Mouse (Mus musculus) cerebellum, postnatal 4 days (tissue): ENCODE data around the gene Gabbr2.

Experiments used
- DNase-seq, 2 experiments: peaks; one replicate each; pipeline ENCODE4 v3.0.0; 2022; ENCODE audit warnings: low spot score in 2 of 2, mixed read lengths in 1 of 2

Gabbr2 gene

DNA sequence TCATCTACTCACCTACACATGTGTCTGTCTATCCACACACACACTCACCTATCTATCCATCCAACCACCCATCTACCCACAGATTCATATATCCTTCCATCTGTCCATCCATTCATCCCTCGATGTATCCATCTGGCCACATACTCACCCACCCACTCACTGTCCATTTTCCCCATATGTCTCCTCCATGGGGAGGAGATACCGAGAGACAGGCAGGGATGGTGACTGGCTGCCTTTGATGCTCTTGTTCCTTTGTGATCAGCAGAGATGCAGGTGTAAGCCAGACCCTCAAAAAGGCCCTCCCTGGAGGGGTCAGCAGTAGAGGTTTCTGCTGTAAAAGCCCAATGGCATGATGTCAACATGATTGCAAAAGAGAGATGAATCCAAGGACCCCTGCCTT is 221.0 kb downstream of the Gabbr2 start:
- no peak for DNase-seq

DNA sequence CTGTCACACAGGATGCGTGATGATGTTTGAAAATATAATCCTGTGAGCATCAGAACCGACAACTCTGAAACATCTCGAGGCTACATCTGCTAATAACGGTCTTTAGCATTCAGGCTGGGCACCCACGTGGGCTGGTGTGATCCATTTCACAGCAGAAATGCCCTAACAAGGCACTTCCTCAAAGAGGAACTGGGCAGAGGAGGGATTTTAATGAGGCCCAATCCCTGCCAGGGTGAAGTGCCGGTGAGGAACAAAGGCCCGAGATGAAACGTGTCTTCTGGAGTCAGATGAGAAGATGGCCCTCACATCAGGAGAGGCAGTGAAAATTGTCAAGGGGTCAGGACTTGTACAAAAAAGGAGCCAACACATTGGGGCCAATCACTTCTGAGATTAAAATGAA is 221.6 kb downstream of the Gabbr2 start:
- DNase-seq = no peak

DNA sequence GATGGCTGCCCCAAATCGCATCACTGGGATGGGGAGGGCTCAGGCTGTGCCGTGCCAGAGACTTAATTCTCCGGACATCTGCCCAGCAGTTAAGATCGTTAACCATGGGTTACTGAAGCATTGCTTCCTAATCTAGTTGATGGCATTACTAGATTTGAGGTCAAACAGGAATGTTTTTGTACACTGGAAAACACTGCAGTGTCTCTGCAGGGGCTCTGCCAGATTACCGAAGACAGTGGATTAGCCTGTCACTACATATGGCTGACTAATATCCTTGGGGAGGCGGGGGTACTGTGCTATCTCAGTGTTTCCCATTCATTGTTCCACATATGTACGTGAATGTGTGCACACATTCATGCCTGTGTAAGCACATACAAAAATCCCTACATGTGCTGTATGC is 225.3 kb downstream of the Gabbr2 start:
- DNase-seq = no peak

DNA sequence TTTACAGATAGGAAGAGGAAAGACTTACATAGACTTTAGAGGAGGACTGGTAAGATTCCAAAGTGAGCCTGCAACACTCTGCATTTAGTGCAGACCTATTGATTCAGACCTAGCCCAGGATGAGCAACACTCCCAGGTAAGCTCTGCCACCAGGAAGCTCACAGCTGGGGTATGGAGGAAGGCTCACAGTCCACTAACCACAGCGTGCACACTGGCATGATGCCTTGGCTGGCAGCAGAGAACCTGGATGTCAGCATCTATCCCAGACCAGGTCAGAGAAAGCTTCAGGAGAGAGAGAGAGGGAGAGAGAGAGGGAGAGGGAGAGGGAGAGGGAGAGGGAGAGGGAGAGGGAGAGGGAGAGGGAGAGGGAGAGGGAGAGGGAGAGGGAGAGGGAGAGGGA is 231.8 kb downstream of the Gabbr2 start:
- no peak for DNase-seq

DNA sequence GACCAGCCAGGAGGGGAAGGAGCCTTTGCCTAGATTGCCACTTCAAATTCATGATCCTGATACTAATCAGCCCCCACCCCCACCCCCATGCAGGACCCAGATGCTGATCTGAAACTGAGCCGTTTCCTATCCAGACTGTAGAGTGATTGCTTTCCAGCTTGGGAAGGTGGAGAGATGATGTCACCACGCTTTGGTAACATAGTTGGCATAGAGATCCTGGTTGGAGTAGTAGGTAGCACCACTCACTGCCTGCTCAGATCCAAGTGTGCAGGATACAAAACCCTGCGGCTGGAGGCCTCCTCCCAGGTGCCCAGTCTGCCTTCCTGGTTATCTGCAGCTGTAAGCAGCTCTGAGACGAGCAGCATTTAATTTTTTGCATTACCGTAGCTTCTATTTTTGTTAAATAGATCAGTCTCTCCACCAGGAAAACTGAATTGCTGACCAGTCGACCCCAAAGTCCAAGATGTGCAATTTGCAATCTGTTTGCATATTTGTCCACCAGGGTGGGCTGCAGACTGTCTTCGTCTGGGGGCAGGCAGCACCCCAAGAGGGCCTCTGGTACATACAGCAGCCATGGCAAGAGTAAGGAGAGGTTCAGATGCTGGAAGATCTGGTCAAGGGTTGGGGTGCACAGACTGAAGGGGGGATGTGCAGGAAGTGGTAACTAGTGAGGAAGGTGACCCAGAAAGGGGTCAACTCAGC is 233.2 kb downstream of the Gabbr2 start:
- DNase-seq = no peak

DNA sequence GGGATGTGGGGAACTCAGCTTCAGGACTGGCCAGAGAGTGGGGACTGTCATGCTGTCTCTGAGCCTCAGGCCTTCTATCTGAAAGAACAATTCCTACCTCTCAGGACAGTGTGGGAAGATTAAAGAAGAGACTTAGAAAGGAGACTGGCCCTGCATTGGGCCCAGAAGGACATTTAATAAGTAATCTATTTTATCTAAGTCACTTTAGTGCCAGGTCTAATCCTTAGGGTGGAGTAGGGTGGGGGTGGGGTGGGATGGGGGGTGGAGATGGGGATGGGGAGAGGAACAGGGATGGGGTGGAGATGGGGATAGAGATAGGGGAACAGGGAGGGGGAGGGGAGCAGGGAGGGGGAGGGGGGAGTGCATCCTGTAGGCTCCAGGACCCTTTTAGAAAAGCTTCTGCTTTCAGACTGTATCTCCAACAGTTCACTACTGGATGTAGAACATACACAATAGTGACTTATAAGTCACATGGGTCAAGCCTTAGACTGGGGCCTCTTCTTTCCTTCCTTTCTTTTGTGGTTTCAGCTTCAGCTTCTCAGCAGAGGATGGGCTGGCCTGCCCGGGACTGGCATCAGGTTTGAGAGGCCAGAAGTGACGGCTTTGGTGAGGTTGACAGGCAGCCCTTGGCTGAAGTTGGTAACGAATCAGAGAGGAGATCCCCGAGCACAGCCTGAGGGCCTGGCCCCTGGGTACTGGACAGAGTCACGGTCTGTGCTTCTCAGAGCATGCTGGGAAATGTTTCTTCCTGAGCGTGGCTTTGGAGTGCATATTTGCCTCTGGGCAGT is 237.1 kb downstream of the Gabbr2 start:
- no peak for DNase-seq

DNA sequence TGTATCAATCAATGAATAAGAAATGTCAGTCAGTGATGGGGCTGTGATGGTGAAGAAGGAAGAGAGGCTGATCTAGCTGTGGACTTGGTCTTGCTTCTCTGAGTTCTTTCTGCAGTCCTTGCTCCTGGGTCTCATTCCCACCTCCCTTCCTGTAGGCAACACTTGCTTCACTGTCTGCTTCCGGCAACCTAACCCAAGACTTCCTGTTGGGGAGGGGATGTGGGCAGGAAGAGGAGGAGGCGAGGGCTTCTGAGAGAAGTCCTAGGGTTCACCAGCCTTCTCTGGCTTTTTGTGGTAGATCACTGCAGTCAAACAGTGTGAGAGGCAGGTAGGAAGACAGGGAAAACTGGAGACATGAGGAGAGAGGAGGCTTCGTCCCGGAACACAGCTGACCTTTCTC is 239.4 kb downstream of the Gabbr2 start:
- no peak for DNase-seq

DNA sequence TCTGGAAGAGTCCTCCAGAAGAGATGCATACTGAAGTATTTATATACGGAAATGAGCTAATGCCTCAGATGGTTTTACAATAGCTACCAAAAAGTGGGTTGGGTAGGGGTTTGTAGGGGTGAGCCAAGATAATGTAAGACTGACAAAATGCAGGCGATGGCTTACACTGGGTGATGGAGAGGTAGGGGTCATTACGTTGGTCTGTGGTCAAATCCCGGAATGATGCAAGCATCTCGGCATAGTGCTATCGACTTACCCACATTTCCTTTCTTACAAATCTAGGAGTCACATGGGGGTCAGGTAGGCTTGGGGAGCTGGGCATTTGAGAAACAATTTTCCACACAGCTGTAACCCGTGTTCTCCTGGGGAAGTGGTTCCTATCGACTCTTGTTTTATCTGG is 242.7 kb downstream of the Gabbr2 start:
- no peak for DNase-seq

DNA sequence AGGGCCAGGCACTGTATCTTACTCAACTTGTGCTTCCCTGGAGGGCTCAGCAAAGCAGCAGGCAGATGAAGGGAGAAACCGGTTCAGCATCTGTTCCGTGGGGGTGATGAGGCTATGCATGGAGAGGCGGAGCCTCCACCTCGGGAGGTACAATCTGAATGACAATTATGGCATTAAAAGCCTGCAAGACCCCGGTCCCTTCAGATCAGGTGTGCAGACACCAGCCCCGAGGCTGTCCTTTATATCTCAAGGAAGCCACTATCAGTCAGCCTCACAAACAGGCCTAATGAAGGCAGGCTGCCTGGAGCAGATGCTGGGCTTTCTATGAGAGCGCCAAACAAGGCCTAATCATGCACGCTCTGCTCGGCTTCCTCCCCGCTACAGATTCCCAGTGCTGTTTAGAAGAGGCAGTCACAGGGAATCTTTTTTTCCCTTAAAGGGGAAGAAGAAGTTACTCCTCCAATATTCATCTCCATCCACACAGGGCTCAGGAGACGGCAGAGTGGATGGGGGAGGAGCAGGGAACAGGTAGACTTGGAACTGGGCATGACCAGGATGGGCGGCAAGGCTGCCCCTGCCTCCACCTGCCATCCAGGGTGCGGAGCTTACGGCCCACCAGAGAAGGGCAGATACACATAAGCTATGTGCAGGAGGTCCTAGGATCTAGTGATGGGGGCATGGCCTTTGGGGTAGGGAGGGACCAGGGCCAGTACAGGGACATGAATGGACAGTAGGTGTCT is 244.5 kb downstream of the Gabbr2 start:
- DNase-seq = no peak

DNA sequence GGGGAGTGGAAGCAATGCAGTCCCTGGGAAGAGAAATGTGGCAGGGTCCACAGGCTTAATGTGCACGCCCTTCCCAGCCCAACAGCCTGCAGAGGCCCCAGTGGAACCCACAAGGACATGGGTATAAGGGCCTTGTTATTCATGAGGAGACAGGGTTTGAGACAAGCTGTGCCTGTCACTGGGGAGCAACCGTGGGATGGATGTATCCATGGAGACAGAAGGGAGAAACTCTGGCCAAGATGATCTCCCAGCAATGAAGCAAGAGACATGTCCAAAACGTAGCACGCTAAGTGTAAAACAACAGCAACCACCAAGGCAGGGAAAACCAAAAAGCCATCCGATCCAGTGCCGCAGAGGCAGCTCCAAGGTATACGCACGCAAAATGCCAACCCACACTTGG is 246.1 kb downstream of the Gabbr2 start:
- DNase-seq = no peak

DNA sequence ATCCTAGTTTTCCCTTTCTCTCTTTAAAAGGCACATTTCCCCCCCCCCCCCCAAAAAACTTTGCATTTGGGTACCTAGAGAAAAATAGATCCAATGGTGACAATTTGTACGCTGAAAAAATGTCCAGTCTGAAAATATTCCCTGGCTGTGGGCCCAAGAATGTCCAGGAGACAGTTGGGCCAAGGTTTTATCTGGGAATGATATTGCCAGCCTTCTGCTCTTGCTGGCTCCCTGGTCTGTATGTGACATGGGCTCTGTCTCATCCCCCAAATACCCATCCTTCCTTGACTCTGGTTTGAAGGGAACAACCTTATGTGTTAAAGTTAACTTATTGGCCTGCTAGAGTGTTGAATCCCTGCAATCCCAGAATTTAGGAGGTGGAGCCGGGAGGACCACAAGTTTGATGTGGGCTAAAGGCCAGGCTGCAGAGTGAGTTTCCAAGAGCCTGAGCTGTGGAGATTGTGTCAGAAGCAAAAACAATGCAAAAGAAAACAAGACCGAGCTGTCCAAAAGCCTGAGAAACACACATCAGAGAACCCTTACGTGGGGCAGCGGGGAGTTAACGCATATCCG is 247.0 kb downstream of the Gabbr2 start:
- no peak for DNase-seq

DNA sequence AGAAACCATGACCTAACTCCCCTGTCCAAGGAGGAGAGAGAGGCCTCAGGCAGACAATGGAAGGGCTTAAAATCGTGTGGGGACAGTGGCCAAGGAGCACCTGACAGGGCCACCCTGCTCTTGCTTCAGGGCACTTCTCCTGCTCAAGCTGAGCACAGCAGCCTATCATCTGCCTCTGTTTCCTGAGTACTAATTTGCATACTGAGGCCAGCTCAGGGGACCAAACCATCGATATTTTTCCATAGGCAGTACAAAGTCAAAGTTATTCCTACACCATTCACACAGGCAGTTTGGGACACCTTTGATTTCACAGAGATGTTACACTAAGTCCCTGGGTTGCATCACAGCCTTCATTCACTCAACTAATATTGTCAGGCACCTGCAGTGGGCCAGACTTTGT is 249.1 kb downstream of the Gabbr2 start:
- DNase-seq = no peak

DNA sequence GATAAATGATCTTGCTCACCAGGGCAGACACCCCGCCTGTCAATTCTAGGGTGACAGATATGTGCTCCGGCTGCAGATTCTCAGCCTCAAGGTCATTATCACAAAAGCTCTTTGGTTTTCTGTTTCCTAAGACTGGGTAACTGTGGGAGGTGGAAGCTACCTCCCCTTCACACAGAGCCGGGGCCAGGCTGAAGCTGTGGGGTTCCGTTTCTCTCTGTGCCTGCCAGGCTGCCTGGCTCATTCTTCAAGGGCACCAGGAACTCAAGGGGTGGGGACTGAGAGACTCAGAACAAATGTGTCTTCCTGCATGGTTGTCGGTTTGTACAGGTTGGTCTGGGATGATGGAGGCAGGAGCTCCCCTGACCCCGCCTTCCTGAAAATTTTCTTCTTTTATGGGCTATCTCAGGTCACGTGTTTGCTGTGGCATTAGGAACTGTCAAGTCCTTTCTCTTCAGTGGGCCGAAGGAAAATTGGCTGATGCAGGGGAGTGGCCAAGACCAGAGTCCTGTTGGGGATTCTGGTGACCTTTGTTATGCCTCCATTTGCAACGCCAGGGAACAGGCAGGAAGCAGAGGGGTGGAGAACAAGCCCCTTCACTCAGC is 254.7 kb downstream of the Gabbr2 start:
- no peak for DNase-seq

DNA sequence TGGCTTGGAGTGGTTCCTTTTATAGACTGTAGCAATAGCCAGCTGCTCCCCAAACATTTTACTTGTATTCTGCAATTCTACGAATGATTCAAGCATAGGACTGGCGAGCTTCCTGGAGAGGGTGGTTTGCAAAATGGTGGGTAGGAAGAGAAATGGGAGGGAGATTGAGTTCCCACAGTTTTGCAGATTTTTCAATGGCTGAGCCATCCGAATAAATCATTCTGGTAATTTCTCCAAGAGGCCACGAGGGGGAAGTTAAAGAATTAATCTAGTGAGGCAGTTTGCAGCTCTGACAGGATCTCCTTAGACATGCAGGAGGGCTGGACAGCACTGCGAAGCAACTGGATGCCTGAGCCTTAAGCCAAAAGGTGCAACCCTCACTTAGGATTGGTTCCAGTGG is 256.8 kb downstream of the Gabbr2 start:
- DNase-seq = no peak

DNA sequence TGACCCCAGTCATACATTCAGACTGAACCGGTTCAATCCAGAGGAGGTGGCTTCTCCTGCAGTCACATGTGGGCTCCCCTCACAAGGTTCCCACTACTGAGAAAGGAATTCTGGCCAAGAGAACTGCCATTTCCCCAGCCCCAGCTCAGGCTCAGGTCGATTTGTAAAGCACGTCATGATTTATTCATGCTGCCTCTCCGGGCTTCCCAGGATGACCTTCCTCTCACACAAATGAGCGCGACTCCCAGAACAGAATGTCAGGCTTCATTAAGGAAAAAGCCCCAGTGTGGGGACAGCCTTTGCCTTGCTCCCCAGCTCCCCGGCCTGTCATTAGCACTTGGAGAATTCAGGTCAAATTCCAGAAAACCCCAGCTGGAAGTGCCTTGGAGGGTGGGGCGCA is 260.1 kb downstream of the Gabbr2 start:
- no peak for DNase-seq

DNA sequence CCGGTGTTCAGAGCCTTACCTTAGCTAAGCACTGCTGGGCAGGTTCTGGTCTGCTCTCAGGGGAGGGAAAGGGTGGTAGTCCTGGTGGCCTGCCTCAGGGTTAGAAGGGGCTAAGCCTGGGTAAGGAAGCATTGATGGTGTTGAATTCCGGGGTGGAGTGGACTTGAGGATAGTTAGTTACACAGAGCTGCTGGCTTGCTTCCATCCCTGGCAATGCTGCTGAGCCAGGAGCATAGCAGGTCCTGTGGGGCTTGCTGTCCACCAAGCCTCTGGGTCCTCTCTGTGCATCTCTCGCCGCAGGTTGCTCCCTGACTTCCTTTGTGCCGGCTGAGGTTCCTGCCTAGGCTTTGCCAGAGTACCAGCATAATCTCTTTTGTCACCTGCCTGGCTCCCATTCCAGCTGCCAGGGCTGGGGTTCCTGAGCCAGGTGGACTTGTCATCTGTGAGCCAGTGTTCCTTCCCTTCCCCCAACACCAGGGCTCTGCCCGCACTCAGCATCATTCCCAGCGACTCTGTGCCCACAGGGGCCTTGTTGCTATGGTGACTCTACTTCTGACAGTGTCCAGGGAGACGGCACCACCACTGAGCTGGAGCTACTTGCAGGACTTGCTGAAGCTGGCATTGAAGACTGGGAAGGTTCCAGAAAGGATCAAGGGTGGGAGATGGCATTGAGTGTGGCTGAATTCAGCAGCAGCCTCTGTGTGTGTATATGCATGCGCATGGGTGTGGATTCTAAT is 262.2 kb downstream of the Gabbr2 start:
- DNase-seq = peak in 1 of 2 experiments; percentile 41

DNA sequence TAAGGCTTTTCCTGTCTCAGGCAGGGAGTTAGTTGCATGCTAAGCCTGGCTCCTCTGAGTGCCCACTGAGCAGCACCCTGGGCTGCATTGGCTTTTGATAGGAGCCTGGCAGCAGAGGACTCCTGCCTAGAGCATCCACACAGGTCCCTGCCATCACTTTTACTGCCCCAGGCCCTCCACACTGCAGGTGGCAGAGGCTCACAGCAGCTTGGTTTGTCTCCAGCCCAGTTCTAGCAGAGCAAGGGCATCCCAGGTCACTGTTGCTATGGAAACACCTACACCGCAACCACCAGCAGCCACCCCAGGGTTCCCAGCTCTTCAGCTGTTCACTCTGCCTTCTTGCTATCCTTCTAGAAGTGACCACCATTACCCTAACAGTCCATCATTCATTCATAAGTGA is 263.4 kb downstream of the Gabbr2 start:
- DNase-seq = peak in 1 of 2 experiments; percentile 26

DNA sequence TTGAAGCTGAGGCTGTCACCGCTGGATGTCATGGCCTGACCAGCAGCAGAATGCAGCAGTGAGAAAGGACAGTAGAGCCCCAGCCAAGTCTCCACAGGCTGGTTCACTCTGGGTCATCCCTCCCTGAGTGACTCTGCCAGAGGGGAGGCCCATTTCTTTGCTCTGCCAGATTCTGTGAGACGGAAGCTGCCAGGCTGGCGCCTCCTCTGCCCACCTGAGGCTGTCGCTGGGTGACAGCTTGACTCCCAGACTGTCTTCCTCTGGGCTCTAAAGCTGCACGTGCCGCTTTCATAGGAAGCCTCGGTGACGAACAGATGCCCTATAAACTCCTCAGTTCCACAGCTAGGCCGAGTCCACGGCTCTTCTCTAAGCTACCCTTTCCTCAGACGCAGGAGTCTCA is 264.5 kb downstream of the Gabbr2 start:
- DNase-seq = peak in 1 of 2 experiments; percentile 28

DNA sequence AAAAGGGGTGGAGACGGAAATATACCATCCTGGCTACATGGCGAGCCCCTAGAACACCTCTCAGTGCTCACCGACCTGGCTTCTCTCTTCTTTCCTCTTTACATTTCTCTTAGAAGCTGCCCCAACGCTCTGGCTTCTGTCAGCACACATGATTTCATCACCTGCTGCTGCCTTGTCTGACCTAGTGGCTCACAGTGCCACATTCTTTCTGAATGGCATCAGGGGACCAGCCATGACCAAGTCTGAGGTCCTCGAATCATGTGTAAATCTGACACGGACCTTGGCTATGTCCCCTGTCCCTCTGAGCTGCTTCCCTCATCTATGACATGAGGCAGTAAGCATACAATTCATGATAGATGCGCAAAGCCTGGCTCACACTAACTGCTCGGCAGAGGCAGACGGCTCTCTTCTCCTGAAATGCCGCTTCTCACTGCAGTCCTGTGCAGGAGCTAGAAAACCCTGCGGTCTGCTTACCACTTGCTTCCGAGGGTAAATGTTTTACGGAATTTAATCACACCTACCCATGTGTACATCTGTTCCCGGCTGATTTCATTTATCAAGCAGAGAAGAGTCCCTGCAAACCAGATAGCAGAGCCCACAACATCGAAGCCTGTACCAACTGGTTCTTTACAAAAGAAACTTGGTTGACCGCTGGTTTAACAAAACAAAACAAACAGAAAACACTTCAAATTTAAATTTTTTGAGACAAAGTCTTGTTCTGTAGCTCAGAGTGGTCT is 270.7 kb downstream of the Gabbr2 start:
- DNase-seq = no peak

DNA sequence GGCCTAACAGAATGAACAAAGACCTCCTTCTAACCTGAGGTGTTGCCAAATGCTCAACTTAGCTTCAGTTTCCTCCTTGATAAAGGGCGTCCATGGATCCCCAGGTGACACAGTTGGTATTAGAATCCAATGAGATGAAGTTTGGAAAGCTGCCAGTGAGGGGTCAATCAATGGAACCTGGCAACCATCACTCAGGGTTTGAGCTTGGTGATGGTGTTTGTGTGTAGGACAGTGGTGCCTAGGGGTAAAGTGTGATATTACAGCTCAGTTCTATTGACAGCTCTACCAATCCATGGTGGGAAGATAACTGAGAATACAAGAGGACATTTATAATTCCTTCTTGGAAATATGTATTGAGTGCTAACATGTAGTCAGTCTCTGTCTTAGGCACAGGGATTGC is 271.6 kb downstream of the Gabbr2 start:
- DNase-seq = no peak

DNA sequence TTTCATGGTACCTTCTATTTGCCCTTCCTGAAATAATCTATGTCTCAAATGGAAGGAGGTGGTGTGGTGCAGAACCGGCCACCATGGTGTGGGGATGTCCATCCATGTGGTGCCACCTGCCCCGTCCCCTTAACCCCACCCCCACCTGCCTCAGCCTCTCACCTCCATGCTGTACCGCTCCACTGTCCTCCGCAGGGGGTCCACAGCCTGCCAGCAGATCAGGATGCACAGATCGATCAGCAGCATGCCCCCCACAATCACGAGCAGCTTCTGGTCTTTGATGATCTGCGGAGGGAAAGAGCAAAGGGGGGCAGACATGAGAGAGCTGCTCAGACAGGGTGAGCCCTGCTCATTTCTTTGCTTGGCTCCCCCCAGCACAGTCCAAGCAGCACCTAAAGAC is 273.0 kb downstream of the Gabbr2 start:
- DNase-seq = no peak
